Comparison of ENCODE assay signal across 16 mouse cellular contexts in the genomic region with DNA sequence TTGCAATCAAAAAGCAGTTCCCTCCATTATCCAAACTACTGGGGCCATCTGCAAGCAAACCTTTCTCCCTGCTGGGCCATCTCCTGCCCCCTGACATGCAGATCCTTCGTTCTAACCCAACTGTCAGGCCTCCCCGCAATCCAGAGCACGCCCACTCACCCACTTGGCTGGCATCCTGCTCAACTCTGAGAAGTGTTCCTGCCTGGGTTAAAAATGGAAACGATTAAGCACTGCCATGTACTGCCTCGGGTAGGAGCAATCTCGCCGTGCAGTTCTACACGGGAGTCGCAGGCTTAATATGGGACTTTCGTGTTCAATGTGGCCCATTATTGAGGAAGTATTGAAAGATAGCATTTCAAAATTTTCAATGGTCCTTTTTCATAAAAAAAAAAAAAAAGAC. TPM values are rescaled to one million over a fixed set of nuclear protein-coding genes. Genes with fewer than 3 reads are reported as not detected.
DNase-seq lines count a peak whose midpoint lies in the region; ATAC-seq lines count a peak whose summit lies in the region.
"Had no signal": no experiment of that assay in that cellular context is flagged by ENCODE, and none has a peak within 500 bp of the region (broad histone marks: within the 10 kb centered on the region; RNA-seq: fewer than 3 reads in every experiment).

No protein-coding gene starts in this region.

- 59% methylated on average over 10 of the region's 10 CpGs for WGBS in heart, embryonic 12.5 days
- WGBS in heart, embryonic 13.5 days = 47% methylated on average over 10 of the region's 10 CpGs
- WGBS in midbrain, embryonic 15.5 days = 91% methylated on average over 10 of the region's 10 CpGs
- 83% methylated on average over 10 of the region's 10 CpGs for WGBS in intestine, embryonic 16.5 days

- no peak overlapping the region for H3K4me3 ChIP-seq in heart, embryonic 12.5 days
- H3K4me3 ChIP-seq in heart, embryonic 13.5 days = no peak overlapping the region
- no peak overlapping the region for H3K4me3 ChIP-seq in midbrain, embryonic 15.5 days
- no peak overlapping the region for H3K4me3 ChIP-seq in intestine, embryonic 16.5 days (ENCODE audit: low read length)
- H3K4me3 ChIP-seq: erythroblast, embryonic 14.5 days; liver, embryonic 13.5 days; stomach, embryonic 15.5 days had no signal

- 0 out of 2 replicates have a peak, but pooled peaks cover 2% of the 10 kb centered on the region for H3K27me3 ChIP-seq in heart, embryonic 12.5 days (replicated peaks)
- no peaks in the 10 kb centered on the region for H3K27me3 ChIP-seq in heart, embryonic 13.5 days (replicated peaks)
- H3K27me3 ChIP-seq in midbrain, embryonic 15.5 days (replicated peaks) = no peaks in the 10 kb centered on the region
- H3K27me3 ChIP-seq in intestine, embryonic 16.5 days (replicated peaks; ENCODE audit: control insufficient read depth, insufficient read depth, low read length) = no peaks in the 10 kb centered on the region
- H3K27me3 ChIP-seq: liver, embryonic 13.5 days; stomach, embryonic 15.5 days had no signal

- no peak overlapping the region for H3K27ac ChIP-seq in heart, embryonic 12.5 days (ENCODE audit: poor library complexity, severe bottlenecking)
- H3K27ac ChIP-seq in heart, embryonic 13.5 days (replicated peaks) = peak overlapping the region; percentile 37; the same call in 1 of the 2 replicates
- no peak overlapping the region for H3K27ac ChIP-seq in midbrain, embryonic 15.5 days
- no peak overlapping the region for H3K27ac ChIP-seq in intestine, embryonic 16.5 days (ENCODE audit: low read length)
- H3K27ac ChIP-seq: liver, embryonic 13.5 days; stomach, embryonic 15.5 days had no signal

- DNase-seq in heart, adult 8-10 months (ENCODE audit: low spot score) = peak; percentile 49
- peak; percentile 53 for DNase-seq in layer of hippocampus, adult 9-10 months (ENCODE audit: low spot score)
- peak; percentile 36 for DNase-seq in right cerebral cortex, postnatal 14 days
- DNase-seq in urinary bladder, postnatal 36 days (ENCODE audit: low spot score in 2 of 2) = no peak
- DNase-seq: gastrocnemius, postnatal 14 days; kidney, postnatal 4 days; liver, embryonic 13.5 days; retina, postnatal 1 day had no signal

- no peak overlapping the region for H3K9ac ChIP-seq in heart, embryonic 12.5 days
- H3K9ac ChIP-seq in heart, embryonic 13.5 days = no peak overlapping the region
- H3K9ac ChIP-seq in midbrain, embryonic 15.5 days = no peak overlapping the region
- H3K9ac ChIP-seq in intestine, embryonic 16.5 days (ENCODE audit: low read depth, low read length) = no peak overlapping the region
- H3K9ac ChIP-seq: liver, embryonic 13.5 days; stomach, embryonic 15.5 days had no signal

- H3K9me3 ChIP-seq in heart, embryonic 12.5 days (replicated peaks) = no peaks in the 10 kb centered on the region
- no peaks in the 10 kb centered on the region for H3K9me3 ChIP-seq in heart, embryonic 13.5 days
- H3K9me3 ChIP-seq in midbrain, embryonic 15.5 days = no peaks in the 10 kb centered on the region
- H3K9me3 ChIP-seq in intestine, embryonic 16.5 days (ENCODE audit: control insufficient read depth, low read length) = no peaks in the 10 kb centered on the region
- H3K9me3 ChIP-seq: liver, embryonic 13.5 days; stomach, embryonic 15.5 days had no signal

- no peaks in the 10 kb centered on the region for H3K36me3 ChIP-seq in heart, embryonic 12.5 days
- no peaks in the 10 kb centered on the region for H3K36me3 ChIP-seq in heart, embryonic 13.5 days
- no peaks in the 10 kb centered on the region for H3K36me3 ChIP-seq in midbrain, embryonic 15.5 days (replicated peaks)
- no peaks in the 10 kb centered on the region for H3K36me3 ChIP-seq in intestine, embryonic 16.5 days (ENCODE audit: control insufficient read depth, insufficient read depth, low read length)
- H3K36me3 ChIP-seq: liver, embryonic 13.5 days; stomach, embryonic 15.5 days had no signal

- ATAC-seq in heart, embryonic 12.5 days (ENCODE audit: insufficient number of reproducible peaks, low FRiP score) = no peak
- no peak for ATAC-seq in heart, embryonic 13.5 days (ENCODE audit: extremely low read depth, insufficient number of reproducible peaks, low FRiP score, low TSS enrichment)
- no peak for ATAC-seq in midbrain, embryonic 15.5 days (replicated peaks)
- ATAC-seq in intestine, embryonic 16.5 days = no peak
- ATAC-seq: inflammation-experienced regulatory T-cells, adult 6 months had no signal

- peaks cover 10% of the 10 kb centered on the region for H3K4me1 ChIP-seq in heart, embryonic 12.5 days (replicated peaks)
- H3K4me1 ChIP-seq in heart, embryonic 13.5 days = peaks cover 18% of the 10 kb centered on the region
- no peaks in the 10 kb centered on the region for H3K4me1 ChIP-seq in midbrain, embryonic 15.5 days
- no peaks in the 10 kb centered on the region for H3K4me1 ChIP-seq in intestine, embryonic 16.5 days (ENCODE audit: control insufficient read depth, insufficient read depth, low read length)
- H3K4me1 ChIP-seq: liver, embryonic 13.5 days; stomach, embryonic 15.5 days had no signal

- H3K4me2 ChIP-seq in heart, embryonic 12.5 days = no peak overlapping the region
- 0 out of 2 replicates have a peak overlapping the region, but pooled peaks have one; percentile 3 for H3K4me2 ChIP-seq in heart, embryonic 13.5 days
- H3K4me2 ChIP-seq in midbrain, embryonic 15.5 days = no peak overlapping the region
- H3K4me2 ChIP-seq in intestine, embryonic 16.5 days (ENCODE audit: low read depth, low read length) = no peak overlapping the region
- H3K4me2 ChIP-seq: liver, embryonic 13.5 days; stomach, embryonic 15.5 days had no signal

RNA-seq across cellular contexts. Expression of a gene that starts 11.2 kb away (rescaled TPM):
- under 1 TPM; 0.49 to 1.00 (median 0.65) TPM for total RNA-seq in heart, adult 8-10 months (2022)
- polyA plus RNA-seq in heart, embryonic 12.5 days (2016; fragmentation: Nextera tagmentation; extraction: Ambion mirVana) = 4.0 and 4.4 TPM in 2 replicates
- polyA plus RNA-seq in heart, embryonic 13.5 days (2015; fragmentation: Nextera tagmentation; extraction: Ambion mirVana) = 2.8 TPM in 2 replicates
- polyA plus RNA-seq in midbrain, embryonic 15.5 days (2015; fragmentation: Nextera tagmentation; extraction: Ambion mirVana) = 1.7 and 1.8 TPM in 2 replicates
- polyA plus RNA-seq in intestine, embryonic 16.5 days (2015; fragmentation: Nextera tagmentation; extraction: Ambion mirVana) = 0.75 and 0.86 TPM in 2 replicates
- total RNA-seq: megakaryocyte progenitor cell, adult 5-6 weeks had no signal
- polyA plus RNA-seq: erythroblast, embryonic 14.5 days; inflammation-experienced regulatory T-cells, adult 6 months had no signal

Comparison
In these comparisons a context has a peak if more than half of its experiments do, and no peak if none do; other contexts are left out.
1. DNase-seq: peak in heart, adult 8-10 months (single experiment), layer of hippocampus, adult 9-10 months (single experiment) and right cerebral cortex, postnatal 14 days (single experiment); none in urinary bladder, postnatal 36 days (0 of 2).